Mouse (Mus musculus) spleen, adult 18-20 months (tissue): ENCODE results near the gene Ablim1.

Experiments used
- DNase-seq, 2 experiments: peaks; one replicate each; pipeline ENCODE4 v3.0.0; 2022; ENCODE audit warnings: mixed read lengths in 2 of 2

Ablim1 gene

DNA sequence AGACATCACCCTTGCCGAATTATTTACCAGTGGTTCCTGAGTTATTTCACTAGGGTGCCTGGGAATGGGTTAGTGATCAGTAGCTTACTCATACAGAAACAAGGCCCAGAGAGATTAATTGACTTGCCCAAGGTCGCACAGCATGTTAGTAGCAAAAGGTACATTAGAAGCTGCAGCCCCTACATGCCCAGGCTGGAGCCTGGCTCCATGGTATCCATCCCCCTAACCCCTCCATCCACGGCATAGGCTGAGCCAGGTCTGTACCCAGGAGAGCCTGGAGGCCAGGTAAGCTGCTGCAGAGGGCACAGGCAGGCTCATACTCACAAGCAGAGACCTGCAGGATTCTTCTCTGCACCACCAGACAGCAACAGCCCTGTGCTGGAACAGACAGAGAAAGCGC lies 312.8 kb downstream of the Ablim1 start:
- no peak for DNase-seq

DNA sequence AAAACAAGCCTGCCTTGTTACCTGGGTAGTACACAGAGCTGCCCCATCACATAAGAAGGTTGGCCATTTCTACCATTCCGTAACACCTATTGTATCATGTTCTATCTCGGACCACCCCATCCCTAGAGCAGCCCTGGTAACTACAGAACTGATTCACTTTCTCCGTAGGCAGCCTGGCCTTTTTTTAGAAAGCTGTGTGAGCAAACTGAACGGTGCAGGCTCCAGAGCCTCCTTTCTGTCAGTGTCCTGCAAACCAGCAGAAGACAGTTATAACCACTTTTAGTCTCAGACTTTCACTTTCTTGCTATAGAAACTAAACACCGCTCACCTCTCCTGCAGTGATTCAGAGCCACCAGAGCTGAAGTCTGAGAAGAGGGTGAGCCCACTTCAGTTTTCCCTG lies 314.1 kb downstream of the Ablim1 start:
- no peak for DNase-seq

DNA sequence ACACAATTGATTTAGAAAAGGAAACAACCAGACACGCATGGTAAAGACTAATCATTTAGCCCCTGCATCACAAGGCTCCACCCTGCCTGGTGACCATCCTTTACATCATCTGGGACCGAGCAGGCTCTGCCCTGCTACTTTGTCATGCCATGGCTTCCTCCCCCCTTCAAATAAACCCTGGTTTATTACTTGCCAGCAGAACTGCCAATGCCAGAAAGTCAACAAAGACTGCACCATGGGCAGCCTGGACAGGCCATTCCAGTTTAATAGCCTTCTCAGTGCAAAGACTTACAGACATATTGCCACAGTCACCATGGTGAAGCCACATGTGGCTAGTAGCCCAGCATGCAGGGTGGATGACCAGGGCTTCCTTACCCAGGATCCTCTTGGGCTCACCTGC lies 314.9 kb downstream of the Ablim1 start:
- DNase-seq, result no peak

DNA sequence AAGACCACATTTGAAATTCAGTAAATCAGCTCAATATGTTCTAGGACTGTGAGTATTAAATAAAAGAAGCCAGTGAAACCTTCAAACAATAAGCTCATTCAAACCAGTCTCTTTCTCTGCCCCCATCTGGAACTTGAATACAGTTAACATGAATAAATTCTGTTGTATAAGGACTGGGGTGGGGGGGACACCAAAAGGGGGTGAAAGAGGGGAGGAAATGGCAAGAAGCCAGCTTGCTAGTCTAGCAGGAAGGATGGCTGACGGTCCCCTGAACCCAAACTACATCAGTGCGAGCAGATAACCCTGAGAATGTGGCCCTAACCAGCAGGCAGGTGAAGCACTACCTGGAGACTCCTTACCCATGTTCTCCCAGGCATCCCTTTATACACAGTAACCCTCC lies 315.8 kb downstream of the Ablim1 start:
- no peak for DNase-seq

DNA sequence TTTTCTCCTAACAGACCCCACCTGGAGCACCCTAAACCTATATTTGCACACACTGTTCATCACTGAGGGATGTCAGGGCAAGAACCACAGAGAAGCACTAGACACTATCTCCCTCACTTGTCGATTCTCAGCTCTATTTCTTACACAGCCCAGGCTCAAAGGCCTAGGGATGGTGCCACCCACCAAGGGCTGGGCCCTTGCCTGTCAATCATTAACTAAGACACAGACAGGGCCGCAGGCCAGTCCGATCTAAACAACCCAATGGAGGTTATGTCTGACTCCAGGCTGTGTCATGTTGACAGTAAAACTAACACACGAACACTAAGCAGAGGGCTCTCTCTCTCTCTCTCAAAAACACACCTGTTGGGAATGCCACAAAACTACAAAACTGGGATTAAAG lies 316.4 kb downstream of the Ablim1 start:
- no peak for DNase-seq

DNA sequence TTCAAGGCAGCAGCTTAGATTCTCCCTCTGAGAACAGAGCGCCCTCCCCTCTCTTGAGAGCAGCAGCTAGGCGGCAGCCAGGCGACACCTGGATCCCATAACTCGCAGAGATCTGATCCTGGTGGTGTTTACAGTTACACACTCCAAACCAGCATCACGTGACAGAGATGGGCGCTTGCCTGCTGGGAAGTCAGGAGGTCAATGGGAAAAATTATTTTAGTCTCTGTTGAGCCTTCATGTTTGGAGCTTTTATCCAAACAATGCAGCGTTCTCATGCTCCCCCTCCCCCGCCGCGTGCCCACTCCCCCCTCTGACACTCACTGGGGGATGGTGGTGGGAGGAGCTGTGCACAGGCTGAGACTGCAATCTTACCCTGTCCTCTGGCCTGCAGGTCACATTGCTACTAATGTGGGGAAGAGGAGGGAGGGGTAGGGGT lies 317.5 kb downstream of the Ablim1 start:
- DNase-seq, result no peak

DNA sequence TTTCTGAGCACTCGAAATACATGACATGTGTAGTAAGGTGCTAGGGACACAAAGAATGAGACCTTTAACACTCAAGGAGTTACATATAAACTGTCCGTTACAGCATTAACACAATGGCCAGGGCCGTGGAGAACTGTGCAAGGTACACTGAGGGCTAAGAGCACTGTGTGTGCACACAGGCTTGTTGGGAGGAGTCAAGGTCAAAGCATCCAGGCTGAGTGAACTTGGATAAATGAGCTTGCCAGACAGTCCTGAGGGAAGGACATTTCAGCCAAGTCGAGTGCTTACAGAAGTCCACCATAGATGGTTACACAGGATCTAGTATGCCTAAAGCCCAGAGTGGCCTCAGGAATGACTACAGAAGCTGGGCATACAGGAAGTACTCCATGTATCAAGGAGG lies 319.3 kb downstream of the Ablim1 start:
- no peak for DNase-seq

DNA sequence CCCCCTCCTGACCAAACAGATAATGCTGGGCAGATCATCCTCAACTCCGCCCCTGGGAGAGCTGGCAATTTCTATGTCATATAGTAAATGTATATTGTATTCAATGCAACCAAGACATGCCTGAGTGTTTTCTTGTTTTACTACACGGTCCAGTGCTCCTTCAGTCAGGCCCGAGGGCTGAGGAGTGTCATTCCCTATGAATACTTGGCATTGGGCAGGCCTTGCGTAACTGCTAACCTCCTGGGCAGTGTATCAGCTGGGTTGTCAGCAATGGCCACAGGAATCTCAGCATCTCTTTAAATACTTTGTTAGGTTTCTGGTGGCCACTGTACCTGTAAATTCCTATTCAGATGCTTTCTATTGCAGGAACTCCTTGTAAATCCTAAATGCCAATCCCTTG lies 320.1 kb downstream of the Ablim1 start:
- DNase-seq, result no peak

DNA sequence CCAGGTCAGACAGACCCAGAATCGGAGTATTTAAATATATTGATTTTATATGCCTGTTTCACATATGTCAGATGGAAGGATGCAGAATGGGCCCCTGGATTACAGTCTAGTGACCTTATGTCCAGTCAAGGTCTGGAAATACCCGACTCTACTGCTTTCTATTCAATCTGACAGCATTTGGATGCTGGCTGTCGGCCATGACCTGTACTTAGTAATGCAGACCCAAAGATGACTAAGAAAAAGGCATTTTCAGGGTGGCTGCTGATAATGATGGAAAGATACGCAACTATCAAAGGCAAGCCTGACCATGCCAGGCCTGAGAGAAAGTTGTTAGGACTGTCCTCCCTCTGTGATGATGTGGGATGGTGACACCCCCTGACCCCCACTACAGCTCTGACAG lies 321.0 kb downstream of the Ablim1 start:
- DNase-seq, result no peak

DNA sequence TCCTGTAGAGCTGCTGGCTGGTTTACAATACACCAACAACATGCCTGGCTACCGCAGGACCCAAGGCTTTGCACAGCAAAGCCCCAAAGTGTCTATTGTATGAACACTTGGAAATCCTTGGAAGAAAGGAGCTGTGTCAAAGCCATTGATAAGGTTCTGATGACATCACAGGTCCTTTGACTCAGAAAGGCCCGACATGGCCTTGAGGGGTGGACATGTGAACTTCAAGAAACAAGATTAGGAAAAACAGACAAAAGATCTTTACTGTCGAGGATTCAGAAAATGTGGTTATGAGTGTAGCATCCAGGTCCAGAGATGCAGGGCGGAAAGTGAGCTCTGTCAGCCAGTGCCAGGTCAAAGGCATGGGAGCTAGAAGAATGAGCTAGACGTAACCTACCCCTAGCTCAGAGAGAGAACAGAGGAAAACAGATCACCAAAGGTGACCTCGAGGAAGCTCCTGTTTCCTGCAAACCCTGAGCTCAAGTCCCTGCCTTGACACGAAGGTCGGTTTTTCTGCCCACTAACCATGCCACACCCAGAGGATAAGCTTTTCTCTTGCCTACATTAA lies 321.7 kb downstream of the Ablim1 start:
- DNase-seq, result no peak

DNA sequence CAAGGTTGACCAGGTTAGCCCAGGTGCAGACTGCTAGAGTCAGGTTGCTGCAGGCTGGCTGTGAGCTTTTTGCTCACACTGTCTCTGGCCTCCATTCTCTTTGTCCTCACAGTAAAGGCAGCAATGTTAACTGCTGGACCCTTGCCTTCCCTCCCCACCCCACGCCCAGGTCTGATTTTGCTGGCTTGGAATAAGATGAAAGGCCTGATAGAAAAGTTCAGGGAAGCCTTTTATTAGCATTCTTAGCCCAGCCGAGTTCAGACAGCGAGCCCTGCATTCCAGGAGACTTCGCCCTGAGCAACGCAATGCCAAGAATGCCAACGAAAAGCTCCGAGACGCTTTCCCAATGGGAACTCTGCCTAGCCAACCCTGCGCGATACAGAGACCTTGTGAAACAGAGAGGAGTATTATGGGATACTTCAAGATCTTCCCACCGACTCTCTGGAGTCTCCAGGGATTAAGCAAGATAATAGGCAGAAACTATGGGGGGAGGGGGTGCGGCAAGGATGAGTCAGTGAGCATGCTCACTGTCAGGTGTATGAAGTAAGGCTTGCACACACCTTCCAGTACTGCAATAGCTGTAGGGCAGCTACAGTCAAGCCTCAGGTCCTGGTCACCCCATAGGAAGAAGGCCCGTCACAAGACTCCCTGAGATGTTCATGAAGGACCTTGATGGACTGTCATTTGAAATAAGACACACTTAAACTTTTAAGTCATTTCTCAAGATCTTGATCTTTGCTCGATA lies 324.2 kb downstream of the Ablim1 start:
- DNase-seq, result no peak

DNA sequence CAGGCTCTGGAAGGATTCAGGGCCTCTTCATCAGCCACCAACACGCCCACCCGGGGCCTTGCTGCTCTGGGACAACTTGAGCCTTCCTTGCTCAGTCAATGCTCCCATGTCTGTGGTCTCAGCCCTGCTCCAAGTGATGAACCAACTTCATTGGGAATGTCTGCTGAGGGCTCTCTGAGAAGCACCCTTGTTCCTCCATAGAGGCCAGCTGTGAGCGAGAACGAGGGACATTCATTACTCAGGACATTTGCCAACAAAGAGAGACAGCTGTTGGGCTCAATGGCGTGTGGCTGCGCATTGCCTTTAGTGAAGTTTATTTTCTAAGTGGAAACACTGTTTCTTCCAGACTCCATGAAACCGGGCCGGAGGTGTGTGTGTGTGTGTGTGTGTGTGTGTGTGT lies 325.5 kb downstream of the Ablim1 start:
- no peak for DNase-seq

DNA sequence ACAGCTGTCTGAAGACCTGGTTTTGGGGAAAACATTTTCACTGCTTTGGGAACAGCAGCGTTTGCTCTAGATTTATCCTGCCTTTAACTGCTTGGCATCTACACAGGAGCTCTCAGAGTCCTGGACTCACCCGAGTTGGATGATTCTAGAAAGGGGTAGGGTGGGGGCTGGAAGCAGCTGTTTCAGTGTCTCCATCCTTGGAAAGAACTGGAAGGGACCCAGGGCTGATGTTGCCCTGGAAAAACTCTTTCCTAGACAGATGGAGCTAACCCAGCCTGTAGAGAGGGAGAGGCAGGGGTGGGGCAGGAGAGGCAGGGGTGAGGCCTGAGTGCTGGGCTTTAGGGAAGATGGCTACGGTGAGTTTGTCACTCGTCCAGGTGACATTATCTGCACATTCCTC lies 330.5 kb downstream of the Ablim1 start:
- DNase-seq, result no peak

DNA sequence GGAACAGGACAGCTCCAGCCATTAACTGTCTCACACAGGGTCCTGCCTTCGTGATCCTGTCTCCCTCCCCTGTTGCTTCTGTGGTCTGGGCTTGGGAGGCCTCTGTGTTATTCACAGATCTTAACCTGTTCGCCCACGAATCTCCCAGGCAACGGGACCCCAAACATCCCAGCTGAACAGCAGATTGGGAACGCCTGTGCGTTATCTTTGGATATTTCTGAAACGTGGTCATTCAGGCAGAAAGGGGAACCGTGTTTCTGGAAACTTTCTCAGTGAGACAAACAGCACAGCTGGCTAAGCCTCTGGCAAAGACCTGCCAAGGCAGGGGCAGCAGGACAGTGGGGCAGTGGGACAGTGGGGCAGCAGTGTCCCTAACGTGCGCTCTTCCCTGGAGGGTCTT lies 331.0 kb downstream of the Ablim1 start:
- no peak for DNase-seq
